Mouse (Mus musculus) heart, postnatal 36 days (tissue): ENCODE data around the gene Mpzl3. TPM values are rescaled to one million over a fixed set of nuclear protein-coding genes. Genes with fewer than 3 reads are reported as not detected.

ENCODE experiments used
- DNase-seq, 2 experiments: peaks; one replicate each; pipeline ENCODE4 v3.0.0; 2021 to 2022
- intact Hi-C: fragments of 180-260 bp; cut with DNase I; formaldehyde crosslinking; loops from one replicate; pipeline ENCODE4 v1.15.1; 2025
- total RNA-seq, 2 experiments: library from RNA; stranded (reverse); gene quantifications; 2 replicates each; pipeline ENCODE4 v1.2.3; 2021

The Mpzl3 gene
- total RNA-seq, 2 experiments from 2014 or later, result 1.4 to 1.5 TPM

GRCm38 (mm10) chr9:45095149-45095937, 40.4 kb downstream of the Mpzl3 start:
- DNase-seq, result no peak
- intact Hi-C loops, result no loop called here

- no peak for DNase-seq
- intact Hi-C loops, result no loop called here
Measured at GRCm38 (mm10) chr9:45097877-45098276, 42.9 kb downstream of the Mpzl3 start.

DNA sequence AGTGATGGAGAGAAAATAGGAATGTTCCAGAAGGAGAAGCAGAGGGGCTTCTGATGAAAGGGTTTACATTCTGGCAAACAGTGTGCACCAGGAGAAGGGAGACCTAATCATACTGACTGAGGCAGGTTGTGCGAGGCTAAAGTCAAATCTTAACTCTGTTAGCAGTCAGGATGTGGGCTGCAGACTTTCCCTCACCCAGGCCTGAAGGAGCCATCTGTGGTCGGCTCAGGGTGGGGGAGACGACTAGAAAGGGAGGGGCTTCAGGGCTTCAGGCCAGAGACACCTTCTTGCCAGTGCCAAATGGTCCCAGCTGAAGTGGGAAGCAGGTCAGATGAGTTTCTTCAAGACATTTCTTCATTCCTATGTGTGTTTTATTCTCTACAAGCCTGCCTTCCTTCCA, 43.4 kb downstream of the Mpzl3 start:
- DNase-seq, result no peak
- intact Hi-C loops, result no loop called here

DNA sequence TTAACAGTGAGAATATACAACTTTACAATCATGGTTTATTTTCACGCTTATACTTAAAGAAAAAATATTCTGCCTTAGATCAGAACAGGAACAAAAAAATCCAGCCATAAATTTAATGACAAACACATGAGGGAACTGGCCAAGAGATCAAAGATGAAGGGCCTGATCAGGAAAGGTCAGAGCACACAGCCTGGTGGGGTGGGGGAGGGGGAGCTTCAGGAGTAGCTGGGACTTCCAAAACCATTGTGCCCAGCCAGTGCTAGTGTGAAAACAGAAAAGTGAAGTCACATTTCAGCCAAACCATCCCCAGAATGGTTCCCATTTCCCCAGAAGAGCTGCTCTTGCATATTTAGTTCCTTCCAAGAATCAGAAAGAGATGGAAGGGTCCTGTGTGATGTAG, 47.5 kb downstream of the Mpzl3 start:
- DNase-seq, result no peak
- intact Hi-C loops, result no loop called here

- no peak for DNase-seq
- intact Hi-C loops, result no loop called here
Measured at GRCm38 (mm10) chr9:45103211-45103979, 48.4 kb downstream of the Mpzl3 start.

GRCm38 (mm10) chr9:45105596-45106374, 50.8 kb downstream of the Mpzl3 start:
- intact Hi-C loops, result no loop called here
- DNase-seq, result no peak

- intact Hi-C loops, result no loop called here
- no peak for DNase-seq
Measured at GRCm38 (mm10) chr9:45115706-45116105, 60.7 kb downstream of the Mpzl3 start.

GRCm38 (mm10) chr9:45116819-45117218, 61.8 kb downstream of the Mpzl3 start:
- intact Hi-C loops, result no loop called here
- DNase-seq, result no peak

DNA sequence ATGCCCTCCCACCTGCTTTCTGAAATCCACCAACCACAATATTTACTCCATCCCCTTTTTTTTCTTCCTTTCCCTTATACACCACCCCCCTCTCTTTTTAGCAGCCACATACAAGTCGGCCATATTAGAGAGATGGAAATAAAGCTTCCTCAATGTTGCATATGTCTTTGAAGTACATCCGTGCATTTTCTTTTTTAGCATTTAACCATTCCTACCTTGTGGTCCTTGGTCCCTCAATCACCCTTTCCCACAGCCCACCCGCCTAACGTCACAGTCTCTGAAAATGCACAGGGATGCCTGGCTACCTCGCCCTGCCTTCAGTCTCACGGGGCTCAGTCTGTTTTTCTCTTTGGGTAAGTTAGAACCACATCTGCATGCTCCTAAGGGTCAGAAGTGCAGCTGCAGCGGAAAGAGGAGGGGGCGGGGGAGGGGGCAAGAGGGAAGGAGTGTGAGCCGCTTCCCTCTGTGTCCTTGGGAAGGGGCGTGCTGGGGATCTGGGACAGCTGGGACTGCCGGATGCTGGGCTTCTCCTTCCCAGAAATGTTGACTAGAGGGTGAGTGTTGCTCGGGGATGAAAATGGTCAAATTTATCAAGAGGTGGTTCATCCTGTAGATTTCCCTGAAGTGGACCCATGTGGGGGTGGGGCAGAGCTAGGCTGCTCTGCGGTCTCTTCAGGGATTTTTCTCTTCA, 62.9 kb downstream of the Mpzl3 start, which contains the start of gene Scn2b:
Gene Scn2b, plus strand, starts transcription at position 42 of the 691 bp plus-strand sequence.
- DNase-seq, result no peak
- intact Hi-C loops, result no loop called here

- intact Hi-C loops, result no loop called here
- DNase-seq, result no peak
Measured at GRCm38 (mm10) chr9:45118552-45118951, 63.6 kb downstream of the Mpzl3 start.

DNA sequence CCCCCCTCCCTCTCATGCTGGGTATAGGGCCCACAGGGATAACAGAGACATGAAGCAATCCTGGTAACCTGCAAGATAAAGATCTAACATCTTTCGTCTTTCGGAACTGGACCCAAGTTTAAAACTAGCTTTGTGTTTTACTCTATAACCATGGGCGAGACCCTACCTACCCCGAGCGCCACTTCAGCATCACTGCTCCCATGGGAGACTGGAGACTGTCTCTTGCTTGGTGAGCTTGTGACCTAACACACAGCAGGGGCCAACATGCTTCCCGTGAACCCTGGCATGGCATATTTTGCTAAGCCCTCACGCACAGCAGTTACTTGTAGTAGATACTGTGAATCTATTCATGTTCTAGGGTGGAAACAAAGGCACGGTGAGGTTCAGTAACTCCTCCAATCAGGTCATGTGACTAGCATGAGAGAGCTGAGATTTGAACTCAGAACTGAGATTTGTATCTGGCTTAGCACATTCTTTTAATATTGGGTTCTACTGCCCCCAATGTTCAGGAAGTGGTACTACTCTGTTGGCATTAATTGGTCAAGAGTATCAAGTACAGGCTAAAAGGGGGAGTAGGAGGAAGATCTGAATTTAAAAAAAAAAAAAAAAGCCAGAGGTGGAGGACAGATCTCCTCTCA, 64.4 kb downstream of the Mpzl3 start:
- intact Hi-C loops, result no loop called here
- DNase-seq, result no peak

GRCm38 (mm10) chr9:45119954-45120530, 65.1 kb downstream of the Mpzl3 start:
- intact Hi-C loops, result no loop called here
- DNase-seq, result no peak

DNA sequence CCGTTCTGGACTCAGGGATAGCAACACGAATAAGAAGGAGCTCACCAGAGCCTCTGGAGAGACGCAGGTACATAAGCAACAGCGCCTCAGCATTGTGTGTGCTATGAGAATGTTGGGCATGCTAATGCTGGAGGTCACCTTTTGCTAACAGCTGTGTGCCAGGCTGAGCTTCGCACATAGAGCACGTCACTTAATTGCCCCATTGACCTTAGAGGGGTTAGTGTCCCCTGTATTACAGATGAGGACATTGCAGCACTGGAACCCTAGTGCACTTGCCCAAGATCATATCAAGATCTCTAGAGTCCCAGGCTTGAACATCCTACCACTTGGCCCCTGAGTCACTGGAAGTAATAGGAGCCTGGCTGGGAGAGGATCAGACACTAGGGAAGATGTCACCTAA, 65.6 kb downstream of the Mpzl3 start:
- intact Hi-C loops, result no loop called here

DNA sequence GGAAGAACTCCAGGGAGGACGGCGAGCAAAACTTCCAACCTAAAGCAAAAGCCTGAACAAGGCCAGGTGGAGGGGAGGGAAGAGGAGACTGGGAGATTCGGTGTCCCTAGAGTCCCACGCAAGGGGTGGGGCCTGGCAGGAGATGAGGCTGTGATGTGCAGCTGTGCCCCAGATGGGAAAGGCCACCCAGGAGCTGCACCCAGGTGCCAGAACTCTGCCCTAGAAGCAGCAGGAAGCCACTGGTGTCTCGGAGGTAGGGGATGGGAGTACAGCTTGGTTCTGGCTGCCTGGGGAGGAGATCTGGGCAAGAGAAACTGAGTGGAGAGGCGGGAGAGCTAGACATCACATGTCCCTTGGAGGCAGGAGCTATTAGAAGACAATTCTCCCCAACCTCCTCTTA, 66.0 kb downstream of the Mpzl3 start:
- DNase-seq, result no peak
- intact Hi-C loops, result loop anchor here (1.0 kb wide), 1 partner anchor 25 kb away; no protein-coding TSS in a partner anchor

More for the DNA sequence above, 65.6 kb downstream of the Mpzl3 start:
- DNase-seq, result no peak

DNA sequence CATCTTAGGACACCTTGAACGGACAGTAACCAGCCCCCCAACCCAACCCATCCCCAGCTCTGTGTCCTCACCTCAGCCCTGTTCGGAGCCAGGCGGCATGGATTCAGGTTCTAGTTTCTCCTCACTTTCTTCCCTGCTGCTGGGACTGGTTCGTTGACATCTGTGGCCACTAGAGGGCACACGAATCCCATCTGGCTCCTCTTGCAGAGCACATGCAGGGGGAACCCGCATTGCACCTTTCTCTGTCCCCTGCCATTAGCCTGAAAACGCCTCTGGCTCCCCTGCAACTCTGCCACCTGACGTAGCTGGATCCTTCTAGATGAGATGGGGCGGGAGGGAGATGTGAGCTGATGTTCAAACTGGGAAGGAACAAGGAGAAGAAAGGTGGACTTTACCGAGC, 66.8 kb downstream of the Mpzl3 start:
- intact Hi-C loops, result loop anchor here (1.0 kb wide), 1 partner anchor 25 kb away; no protein-coding TSS in a partner anchor
- peak; percentile 72 to 74 for DNase-seq

DNA sequence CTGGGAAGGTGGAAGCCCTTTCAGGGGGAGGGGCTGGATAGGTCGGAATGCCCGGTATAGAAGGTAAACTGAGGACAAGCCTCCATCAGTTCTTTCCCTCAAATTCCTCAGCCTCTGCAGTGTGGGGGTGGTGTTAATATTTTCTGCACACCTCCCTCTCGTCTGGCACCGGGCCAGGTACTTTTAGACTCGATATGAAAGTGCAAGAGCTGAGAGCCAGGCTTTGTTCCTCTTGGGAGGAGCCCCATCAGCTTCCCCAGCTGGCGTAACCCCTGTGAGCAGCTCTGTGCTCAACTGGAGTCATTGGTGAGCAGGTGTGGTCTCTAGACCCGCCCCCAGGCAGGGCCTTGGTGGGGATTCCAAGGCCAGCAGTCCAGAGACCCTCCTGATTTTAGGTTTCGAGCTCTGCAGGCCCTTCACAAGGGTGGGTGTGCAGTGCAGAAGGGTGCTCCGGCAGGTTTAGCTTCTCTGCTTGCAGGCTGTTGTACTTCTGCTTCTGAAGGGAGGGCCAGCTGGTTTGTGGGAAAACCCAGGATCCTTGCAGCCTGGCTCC, 67.3 kb downstream of the Mpzl3 start:
- intact Hi-C loops, result no loop called here
- peak; percentile 39 to 48 for DNase-seq

GRCm38 (mm10) chr9:45125211-45125610, 70.2 kb downstream of the Mpzl3 start:
- DNase-seq, result no peak
- intact Hi-C loops, result no loop called here

GRCm38 (mm10) chr9:45126941-45127340, 72.0 kb downstream of the Mpzl3 start:
- no peak for DNase-seq
- intact Hi-C loops, result no loop called here
